Mouse (Mus musculus) heart, postnatal 25 days (tissue): ENCODE data around the gene Tex264. TPM values are rescaled to one million over a fixed set of nuclear protein-coding genes. Genes with fewer than 3 reads are reported as not detected.

Source experiments
- DNase-seq: peaks from one replicate; pipeline ENCODE4 v3.0.0; 2022; ENCODE audit warnings: low spot score
- intact Hi-C: fragments of 180-260 bp; cut with DNase I; formaldehyde crosslinking; loops from one replicate; pipeline ENCODE4 v1.15.1; 2025
- total RNA-seq, 2 experiments: library from RNA; stranded (reverse); gene quantifications; 2 replicates each; pipeline ENCODE4 v1.2.3; 2021

Tex264 gene
- total RNA-seq, 2 experiments from 2014 or later: 41.7 to 44.0 TPM

DNA sequence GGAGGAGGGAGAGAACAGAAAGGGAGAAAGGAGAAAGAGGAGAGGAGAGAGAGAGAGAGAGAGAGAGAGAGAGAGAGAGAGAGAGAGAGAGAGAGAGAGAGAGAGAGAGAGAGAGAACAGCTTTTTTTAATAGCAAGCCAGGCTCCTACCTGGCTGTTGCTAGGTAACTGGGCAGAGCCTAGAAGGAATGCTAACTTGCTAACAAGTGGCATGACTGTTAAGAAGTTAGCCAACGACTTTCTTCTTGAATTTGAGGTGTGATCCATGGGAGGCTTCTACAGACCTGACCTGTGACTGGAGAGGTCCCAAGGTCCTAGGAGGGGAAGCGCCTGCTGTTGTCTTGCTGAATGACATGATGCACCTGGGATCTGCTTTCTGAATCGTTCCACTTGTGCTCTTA is 71.1 kb downstream of the Tex264 start:
- intact Hi-C loops: no loop called here
- no peak for DNase-seq

DNA sequence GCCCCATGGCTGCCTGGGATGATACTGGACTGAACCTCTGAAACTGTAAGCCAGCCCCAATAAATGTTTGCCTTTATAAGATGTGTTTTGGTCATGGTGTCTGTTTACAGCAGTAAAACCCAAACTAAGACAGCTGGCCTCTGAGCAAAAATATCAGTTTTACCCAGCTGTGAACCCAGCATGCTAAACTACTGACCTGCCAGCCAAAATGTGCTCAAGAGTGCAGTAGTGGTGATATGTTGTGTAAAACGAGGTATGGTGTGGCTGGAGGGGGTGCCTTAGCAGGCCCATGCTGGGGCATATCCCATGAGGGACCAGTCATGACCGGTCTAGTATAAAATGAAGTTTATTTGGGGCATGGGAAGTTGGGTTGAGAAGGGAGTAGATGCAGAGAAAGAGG is 71.8 kb downstream of the Tex264 start:
- DNase-seq: no peak
- intact Hi-C loops: no loop called here

DNA sequence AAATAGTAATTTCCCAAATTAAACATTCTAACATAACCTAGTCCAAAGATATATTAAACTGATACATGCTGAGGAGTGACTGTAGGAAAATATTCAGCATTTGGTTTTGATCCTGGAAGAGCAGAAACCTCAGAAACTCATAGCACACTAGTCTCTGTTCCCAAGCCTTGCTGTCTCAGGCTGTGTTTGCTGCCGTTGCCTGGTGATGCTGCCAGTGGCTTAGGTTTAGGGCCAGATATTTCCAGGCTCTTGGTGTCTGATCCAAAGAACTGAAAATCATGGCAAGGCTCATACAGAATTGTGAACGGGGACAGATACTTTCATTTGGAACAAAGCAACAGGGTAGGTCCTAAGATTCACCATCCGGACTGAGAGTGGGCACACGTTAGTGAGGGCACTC is 75.0 kb downstream of the Tex264 start:
- DNase-seq: no peak
- intact Hi-C loops: no loop called here

Other genes starting within 250 kb of the Tex264 start
- 10 to 100 TPM; 22.4 to 28.6 TPM for gene Acy1, start 247.6 kb downstream of the Tex264 start, total RNA-seq
- gene Abhd14b, start 238.5 kb downstream of the Tex264 start, total RNA-seq: 1 to 10 TPM; 6.3 to 6.7 TPM
- gene Abhd14a, start 238.2 kb downstream of the Tex264 start, total RNA-seq: 10 to 100 TPM; 20.2 to 21.3 TPM
- gene Pcbp4, start 232.6 kb downstream of the Tex264 start, total RNA-seq: 10 to 100 TPM; 70.7 to 81.8 TPM
- not detected for gene Gpr62, start 220.0 kb downstream of the Tex264 start, total RNA-seq
- 10 to 100 TPM; 19.7 to 23.5 TPM for gene Rrp9, start 210.0 kb downstream of the Tex264 start, total RNA-seq
- gene Parp3, start 209.0 kb downstream of the Tex264 start, total RNA-seq: 10 to 100 TPM; 30.1 to 33.5 TPM
- gene Iqcf1, start 186.0 kb downstream of the Tex264 start, total RNA-seq: not detected
- not detected for gene Iqcf5, start 171.4 kb downstream of the Tex264 start, total RNA-seq
- not detected for gene Iqcf3, start 124.3 kb downstream of the Tex264 start, total RNA-seq
- gene Iqcf4, start 114.9 kb downstream of the Tex264 start, total RNA-seq: not detected
- gene Iqcf6, start 59.3 kb downstream of the Tex264 start, total RNA-seq: not detected
- not detected for gene Grm2, start 29.8 kb downstream of the Tex264 start, total RNA-seq
- gene Rad54l2, start 103.3 kb upstream of the Tex264 start, total RNA-seq: 1 to 10 TPM; 9.0 to 9.6 TPM
- gene Dcaf1, start 135.9 kb upstream of the Tex264 start, total RNA-seq: 10 to 100 TPM; 23.3 to 29.6 TPM
- 10 to 100 TPM; 12.3 to 15.2 TPM for gene Rbm15b, start 201.5 kb upstream of the Tex264 start, total RNA-seq
- 100 to 1,000 TPM; 169 to 207 TPM for gene Manf, start 206.1 kb upstream of the Tex264 start, total RNA-seq